Mouse (Mus musculus): ENCODE results near the gene Cdca5. TPM values are rescaled to one million over a fixed set of nuclear protein-coding genes. Genes with fewer than 3 reads are reported as not detected.

The Cdca5 gene
- polyA plus RNA-seq (2014; fragmentation: Illumina TruSeq; extraction: RNeasy Lipid Tissue Mini Kit (QIAGEN cat#74804); ENCODE audit: low read depth, low replicate concordance) = 10.9 TPM

DNA sequence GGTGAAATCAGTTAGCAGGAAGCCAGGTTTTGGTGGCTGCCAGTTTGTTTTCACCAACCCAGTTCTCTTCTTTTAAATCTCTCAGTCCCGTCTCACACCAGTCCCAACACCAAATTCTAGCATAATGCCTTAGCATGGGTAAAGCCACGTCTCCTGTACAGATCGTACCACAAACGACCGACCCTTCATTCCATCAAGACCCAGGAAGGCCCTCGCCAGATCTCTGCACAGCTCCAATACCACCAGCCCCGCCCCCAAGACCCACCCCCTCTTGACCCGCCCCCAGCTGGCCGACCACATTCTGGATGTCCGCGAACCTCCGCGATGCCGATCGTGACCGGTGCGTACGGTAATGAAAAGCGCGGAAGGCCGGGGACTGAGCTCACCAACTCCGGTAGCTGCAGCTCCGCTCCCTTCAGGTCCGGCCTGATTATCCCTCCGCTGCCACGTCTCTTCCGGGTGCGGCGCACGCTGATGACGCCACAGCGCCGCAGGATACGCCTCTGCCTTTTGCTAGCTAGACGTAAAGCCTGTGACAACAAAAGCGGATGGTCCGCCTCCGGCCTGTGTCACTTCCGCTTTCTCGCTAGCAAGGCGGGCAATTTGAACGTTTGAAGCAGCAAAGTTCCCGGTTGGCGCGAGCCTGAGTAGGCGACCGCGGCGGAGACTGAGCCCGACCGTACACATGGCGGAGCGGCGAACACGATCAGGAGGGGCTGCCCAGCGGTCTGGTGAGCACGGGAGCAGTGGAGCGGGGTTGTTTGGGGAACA lies at the start of gene Cdca5, which contains the start of gene Zfpl1:
Cdca5 (plus strand) TSS at position 506 of the 771 bp plus-strand sequence.
Zfpl1 (minus strand) TSS at position 479 of the 771 bp plus-strand sequence.

DNA sequence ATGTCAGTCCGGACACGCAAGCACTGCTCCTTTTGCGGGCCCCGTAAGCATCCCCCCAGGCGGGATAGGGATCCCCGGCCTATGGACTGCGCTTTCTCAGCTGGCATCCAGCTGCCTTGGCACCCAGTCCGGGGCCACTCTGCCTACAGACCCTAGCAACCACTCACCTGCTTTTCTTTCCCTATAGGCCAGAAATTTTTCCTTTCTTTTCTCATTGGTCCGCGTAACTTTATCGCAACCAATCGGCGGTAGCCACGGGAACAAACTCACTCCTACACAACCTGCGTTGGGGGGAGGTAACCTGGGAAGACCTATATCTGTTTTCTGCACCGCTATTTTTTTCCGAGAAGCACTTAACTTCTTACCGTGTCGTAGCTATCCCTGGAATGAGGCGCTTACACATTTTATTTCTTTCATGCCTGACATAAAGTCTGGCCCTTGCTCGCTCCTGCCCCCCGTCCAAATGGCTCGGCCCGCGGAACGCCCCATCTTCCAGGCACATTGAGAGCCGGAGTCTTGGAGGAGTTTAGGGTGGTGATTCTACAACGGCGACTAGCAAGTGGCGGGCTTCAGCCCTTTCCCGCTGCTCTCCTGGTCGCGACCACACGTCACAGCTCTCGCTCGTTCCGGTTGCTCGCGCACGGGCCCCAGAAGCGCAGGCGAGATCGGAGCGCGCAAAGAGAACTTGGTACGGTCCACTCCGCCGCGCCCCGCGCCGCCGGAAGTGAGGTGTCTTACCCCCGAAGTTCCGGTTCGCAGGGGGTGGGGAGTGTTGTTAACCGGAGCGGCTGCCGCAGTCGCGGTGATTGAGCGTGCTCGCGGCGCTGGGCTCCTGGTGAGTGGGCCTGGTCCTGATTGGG lies 38.3 kb upstream of the Cdca5 start, which contains the start of gene Syvn1:
Syvn1 (plus strand) TSS at position 283 of the 860 bp plus-strand sequence.

DNA sequence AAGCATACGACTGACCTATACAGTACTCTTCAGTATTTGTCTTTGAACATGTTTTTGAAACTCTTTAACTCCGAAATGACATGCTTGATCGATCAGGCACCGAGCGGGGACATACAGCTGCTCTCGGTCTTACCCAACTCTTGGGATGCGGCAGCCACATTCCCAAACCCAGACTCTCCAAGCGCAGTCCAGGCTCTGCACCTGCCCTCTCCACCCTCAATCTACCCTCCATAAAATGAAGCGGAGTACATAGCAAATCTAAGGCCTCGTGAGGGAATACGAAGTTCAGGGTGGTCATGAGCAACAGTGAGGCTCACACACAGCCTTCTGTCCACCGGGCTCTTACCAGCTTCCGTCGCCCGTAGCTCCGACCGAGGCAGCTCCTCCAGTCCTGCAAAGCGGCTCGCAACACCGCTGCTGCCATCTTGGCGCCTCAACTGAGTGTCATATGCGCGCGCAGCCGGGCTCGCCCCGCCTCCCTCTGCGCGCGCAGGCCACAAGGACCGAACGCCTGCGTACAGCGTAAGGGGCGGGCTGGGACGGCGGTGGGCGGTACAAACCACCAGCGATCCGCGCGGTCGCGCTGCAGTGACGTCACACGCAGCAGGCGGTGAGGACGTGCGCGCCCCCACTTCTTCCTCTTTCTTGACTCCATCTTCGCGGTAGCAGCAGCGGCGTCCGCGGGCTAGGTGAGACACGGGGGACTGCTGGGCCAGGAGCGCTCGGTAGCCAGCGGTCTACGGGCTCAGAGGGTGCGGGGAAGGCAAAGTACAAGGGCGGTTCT lies 27.3 kb upstream of the Cdca5 start, which contains the start of the genes Mrpl49 and Fau:
Mrpl49 (minus strand) TSS at position 473 of the 784 bp plus-strand sequence.
Fau (plus strand) TSS at position 532 of the 784 bp plus-strand sequence.

DNA sequence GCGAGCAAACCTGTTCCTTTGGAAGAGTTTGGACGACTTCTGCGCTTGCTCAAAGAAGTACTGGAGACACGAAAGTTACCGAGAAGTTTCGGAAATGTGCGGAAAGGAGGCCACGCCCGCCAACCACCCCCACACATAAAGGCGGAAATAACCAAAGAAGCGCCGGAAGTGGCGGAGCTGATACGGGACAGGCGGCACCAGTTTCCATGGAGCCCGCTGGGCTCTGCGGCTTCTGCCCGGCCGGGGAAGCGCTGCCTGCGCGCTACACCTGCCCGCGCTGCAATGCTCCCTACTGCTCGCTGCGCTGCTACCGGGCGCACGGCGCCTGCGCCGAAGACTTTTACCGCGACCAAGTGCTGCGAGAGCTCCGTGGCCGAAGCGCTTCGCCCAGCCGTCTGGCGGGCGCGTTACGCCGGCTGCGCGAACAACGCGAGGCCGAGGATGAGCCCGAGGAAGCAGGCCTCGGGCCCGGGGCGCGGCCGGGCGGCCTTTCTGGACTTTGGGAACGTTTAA lies 23.7 kb upstream of the Cdca5 start, which contains the start of gene Znhit2:
Znhit2 (plus strand) TSS at position 172 of the 513 bp plus-strand sequence.

DNA sequence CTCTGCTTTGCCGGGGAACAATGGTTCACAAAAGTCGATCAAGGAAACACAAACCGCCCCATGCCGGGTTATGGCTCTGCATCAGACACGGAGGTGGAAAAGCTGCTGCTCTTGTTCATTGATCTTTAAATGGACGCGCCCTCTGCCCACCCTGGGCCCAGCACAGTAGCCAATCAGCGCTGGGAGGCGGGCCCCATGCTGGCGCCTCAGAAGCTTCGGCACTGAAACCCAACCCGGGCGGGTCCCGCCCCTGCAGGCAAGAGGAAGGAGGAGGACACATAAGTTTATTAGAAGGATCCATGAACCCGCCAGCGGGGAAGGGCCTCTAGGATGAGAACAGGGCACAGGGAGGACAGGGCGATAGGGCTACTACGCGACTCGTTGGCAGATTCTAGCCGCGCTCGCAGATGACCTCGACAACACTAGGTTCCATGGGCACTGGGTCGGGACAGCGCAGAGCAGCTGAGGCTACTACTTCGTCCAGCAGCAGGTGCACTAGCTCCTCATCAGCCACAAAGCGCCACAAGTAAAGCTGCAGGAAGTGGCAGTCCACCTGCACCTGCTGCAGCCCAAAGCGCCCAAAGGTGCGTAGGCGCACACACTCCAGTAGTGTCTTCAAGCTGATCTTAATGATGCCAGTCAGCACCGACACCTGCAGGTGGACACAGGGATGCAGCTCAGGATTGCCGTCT lies 16.9 kb upstream of the Cdca5 start, which contains the start of gene Tm7sf2:
Tm7sf2 (minus strand) TSS at position 650 of the 692 bp plus-strand sequence.

DNA sequence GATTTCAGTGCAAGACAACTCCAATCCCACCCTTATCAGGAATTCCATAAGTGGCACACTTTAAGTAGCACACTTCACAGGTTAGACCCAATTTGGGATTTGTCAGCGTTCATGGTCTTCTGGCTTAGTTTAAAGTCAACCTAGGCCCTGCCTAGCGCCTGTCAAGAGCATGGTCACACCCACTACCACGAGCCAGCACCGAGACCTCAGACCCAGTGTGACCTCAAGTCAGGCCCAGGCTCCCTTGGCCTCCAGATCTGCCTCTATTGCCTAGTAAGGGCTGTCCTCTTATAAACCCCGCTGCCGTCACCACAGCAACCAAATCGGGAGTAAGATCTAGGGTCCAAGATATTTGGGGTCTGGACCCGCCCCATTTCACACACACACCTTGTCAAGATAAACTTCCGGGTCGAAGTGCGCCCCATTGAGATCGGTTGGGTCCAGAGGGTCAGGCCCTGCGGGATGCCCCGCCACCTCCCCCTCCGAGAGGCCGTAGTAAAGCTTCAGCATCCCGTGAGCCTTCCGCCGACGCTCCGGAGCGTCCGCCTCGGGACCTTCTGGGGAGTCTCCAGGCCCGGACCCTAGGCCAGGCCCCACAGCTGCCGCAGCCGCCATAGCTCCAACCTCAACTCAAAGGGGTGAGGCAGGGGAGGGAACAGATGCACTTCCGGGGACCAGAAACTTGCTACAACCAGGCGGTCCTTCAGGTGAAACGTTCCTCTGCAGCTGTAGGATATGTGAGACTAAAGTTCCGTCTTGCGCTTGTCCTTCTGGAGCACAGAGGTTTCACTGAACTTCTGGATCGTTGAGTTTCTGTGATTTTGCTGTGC lies 8.0 kb upstream of the Cdca5 start, which contains the start of gene Vps51:
Vps51 (minus strand) TSS at position 668 of the 830 bp plus-strand sequence.

DNA sequence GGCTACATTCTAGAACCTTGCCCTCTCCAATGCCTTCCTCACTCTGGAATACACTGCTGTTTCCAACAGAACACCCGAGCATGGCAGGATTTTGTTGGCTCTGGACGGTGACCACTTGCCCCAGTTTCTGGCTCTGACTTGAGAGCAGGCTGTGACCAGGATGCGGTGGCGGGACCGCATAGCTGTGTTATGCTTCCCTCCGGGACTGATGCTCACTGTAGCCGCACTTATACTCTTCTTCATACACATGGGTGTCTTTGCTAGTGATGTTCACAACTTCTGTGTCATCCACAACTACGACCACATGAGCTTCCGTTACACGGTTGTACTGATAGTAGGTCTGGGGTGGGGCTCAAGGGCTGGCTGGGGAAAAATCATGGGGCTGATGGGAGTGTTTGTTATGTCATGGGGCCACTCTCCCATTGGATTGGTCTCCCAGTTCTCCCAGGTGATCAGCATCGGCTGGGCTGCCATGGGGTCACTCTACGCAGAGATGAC lies 4.8 kb upstream of the Cdca5 start, which contains the start of gene Tmem262:
Tmem262 (plus strand) TSS at position 51 of the 498 bp plus-strand sequence.

DNA sequence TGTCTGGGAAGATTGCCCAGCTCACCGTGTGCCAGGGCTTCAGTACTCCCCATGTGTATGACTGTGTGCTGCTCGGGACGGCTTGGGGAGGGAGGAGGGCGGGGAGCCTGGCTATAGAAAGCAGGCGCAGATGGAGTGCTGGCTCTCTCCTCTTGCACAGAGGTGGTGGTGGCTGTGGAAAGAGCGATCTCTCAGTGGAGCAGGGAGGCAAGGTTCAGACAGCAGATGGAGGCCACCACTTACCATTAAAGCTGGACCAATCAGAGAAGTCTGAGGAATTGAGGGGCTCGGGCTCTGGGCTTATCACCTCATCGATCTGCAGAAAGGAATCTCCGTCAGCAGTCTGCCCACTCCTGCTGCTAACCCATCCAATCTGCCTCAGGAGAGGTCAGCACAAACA lies 2.6 kb upstream of the Cdca5 start, which contains the start of gene Gm28374:
Gm28374 (minus strand) TSS at position 101 of the 400 bp plus-strand sequence.

DNA sequence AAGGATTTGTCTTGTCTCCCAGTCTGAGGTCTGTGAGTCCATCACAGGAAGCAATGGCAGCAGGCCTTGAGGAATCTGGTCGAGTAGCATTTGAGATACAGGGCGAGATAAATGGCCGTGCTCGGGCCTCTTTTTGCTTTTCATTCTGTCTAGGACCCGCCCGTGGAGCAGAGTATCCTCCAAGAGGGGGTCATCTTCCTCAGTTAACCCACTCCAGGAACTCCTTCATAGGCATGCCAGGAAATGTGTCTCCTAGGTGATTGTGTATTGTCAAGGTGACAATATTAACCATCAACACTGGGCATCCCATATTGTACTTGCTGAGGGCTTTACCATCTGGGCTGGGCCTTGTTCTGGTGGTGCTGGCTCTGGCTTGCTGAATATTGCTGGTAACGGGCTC lies 9.3 kb downstream of the Cdca5 start, which contains the start of gene AC131692.1:
AC131692.1 (plus strand) TSS at position 301 of the 400 bp plus-strand sequence.

DNA sequence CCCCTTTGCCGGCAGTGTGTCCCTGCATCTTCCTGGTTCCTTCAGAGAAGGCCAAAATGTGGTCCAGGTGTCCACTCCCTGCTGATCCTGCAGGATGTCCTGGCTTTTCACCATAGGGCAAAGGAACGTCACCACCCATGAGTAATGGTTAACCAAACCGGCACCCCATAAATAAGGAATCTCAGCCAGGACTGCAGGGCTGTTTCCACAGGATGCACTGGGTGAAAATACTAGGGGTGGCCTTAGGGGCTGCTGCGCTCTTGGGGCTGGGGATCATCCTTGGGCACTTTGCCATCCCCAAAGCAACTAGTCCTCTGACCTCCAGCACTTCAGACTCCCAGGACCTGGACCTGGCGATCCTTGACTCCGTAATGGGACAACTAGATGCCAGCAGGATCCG lies 20.8 kb downstream of the Cdca5 start, which contains the start of gene Naaladl1:
Naaladl1 (plus strand) TSS at position 197 of the 400 bp plus-strand sequence.

DNA sequence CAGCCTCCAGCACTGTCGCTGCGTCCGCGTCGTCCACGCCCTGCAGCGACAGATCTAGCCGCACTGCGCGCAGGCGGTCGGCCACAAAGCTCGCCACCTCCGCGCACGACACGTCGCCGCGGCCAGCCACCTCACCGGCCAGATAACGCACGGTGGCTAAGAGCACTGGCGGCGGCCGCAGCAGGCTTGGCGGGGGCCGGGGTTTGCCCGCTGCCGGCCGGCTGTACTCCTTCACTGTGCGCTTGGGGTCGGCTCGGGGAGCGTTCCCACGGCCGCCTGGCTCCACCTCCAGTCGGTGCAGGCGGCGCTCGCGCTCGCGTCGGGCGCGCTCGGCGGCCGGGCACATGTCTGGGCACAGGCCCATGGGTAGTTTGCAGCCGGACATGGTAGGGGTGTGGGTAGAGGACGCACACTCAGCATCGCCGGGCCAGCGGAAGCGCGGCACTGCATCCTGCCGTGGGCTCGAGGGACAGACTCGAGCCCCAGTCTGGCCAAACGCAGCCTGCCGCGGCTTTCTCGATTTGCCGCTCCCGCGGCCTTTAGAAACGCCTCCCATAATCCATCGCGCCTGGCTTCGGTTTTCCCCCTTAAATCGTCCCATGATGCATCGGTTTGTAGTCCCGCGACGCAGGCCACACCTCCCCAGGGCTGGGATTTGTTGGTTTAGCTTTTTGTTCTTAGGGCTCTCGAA lies 33.3 kb downstream of the Cdca5 start, which contains the start of gene Sac3d1:
Sac3d1 (minus strand) TSS at position 665 of the 691 bp plus-strand sequence.

DNA sequence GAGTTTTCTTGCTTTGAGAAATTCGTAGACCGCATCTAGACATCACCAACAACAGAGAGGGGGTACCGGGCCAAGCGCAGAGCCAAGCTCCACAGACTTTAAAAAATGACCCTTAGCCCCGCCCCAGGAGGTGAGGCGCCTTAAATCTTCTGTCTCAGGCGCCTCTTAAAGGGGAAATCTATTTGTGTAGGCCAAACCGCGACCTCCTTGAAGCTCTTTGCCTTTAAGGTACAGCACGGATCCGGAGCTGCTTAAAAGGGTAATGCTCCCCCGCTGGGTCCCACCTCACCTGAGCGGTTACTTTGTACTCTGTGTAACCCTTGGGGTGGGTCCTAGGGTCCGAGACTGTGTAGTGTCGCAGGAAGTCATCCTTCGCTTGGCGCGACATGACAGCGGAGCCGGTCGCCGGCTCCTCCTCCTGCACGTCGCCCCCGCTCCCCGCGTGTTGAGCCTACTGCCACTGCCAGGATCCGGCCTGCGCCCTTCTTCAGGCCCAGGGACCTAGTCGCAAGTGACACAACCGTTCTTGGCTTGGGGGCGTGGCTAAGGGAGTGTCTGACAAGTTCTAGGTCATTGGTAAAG lies 43.1 kb downstream of the Cdca5 start, which contains the start of gene Snx15:
Snx15 (minus strand) TSS at position 545 of the 582 bp plus-strand sequence.

DNA sequence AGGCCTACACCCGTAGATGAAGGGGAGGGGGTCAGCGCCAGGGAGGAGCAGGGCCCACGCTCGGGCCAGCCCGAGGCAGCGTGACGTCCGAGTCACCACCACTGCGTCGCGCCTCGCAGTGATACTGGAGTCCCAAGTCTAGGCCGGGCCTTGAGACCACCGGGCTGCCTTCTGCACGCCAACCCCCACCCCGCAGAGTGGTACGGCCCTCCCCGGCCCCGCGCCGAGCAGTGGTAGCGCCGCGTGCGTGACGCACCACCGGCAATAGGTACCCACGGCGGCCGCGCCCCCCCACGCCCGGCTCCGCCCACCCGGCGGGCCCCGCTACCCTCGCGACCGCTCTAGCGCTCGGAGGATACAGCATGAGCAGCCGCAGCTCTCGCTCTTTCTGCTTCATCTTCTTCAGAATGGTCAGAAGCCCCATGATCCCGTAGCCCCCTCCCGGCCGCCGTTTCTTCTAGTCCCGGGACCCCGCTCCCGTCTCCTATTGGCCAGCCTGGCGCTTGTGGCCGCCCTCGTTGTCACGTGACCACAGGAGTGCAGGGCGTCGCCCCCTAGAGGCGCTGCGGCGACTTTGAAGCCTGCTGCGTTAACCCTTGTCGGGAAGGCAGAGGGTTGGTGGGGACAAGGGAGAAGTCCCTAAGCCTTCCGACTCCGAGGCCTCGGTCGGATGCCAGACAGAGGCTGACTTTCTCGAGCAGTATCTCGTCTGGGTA lies 56.1 kb downstream of the Cdca5 start, which contains the start of gene Batf2:
Batf2 (plus strand) TSS at position 306 of the 716 bp plus-strand sequence.

DNA sequence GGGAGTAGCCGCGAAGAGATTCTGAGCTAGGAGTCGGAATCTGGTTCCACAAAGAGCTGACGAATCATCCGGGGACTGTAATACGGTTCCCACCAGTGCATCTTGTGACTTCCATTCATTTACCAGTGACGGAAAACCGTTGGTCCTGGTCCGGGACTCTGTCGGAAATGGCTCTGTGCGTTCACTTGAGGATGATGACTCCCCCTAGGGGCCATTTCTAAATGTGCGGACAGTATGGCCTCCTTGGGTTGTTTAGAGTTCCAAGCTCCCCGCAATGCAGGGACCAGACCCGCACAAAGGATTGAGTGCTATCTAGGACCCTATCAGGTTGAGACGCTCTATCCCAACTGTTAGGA lies 56.6 kb downstream of the Cdca5 start, which contains the start of gene Arl2:
Arl2 (minus strand) TSS at position 155 of the 356 bp plus-strand sequence.

All from testis, adult 10 weeks (tissue).